Mouse (Mus musculus): ENCODE data around the gene Grhl1.

Gene Grhl1

DNA sequence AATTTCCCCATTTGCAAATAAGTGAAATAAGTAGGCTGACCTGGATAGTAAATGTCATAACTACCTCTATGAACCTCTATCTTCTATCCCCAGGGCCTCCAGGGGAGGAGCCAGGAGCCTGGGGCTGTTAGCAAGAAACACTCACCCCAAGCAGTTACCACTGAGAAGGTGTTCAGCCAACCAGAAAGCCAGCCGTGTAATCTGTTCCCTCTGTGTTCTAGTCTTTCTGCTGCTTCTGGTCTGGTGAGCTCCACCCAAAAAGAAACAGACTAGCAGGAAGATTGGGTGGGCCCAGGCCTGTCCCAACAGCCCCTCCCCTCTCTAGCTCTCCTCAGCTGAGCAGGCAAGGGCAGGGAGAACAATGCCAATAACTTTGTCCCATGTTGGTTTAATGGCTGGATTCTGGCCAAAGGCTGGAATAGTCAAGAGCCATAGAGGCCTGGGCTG, 72.1 kb downstream of the Grhl1 start:
- no peak for ATAC-seq (ENCODE audit: low TSS enrichment)

DNA sequence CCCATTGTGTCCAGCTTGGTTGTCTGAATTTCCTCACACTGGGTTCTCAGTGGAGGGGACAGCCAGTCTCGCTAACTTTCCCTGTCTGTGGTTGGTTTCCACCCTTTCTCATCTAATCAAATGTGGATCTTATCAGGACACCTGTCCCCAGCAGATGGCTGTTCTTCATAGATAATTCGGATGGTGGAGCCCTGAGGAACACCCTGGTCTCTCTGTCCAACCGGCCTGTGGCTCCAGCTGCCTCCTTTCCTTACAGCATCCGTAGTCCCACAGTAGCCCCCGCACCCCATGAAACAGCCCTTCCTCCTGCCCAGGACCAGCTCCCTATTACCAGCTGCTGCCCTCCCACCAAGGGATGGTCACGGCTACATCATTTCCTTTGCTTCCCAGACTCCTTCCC, 73.8 kb downstream of the Grhl1 start:
- ATAC-seq (ENCODE audit: low TSS enrichment): no peak

DNA sequence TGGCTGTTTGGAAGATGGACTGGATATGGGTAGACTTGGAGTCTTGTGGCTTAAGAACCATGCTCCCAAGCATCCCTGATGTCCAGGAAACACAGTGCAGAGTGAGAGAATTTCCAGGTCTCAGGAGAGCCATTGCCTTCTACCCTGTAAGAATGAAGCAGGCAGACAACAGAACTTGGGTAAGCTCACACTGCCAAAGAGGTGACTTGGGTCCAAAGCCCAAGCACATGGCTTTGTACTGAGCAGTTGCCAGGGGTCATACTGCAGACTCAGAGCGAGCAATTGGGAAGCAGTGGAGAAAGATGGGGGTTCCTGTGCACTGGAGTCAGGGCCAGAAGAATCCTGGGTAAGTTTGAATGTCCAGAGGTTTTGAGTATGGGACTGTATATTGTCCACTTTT, 76.0 kb downstream of the Grhl1 start:
- ATAC-seq (ENCODE audit: low TSS enrichment): no peak

DNA sequence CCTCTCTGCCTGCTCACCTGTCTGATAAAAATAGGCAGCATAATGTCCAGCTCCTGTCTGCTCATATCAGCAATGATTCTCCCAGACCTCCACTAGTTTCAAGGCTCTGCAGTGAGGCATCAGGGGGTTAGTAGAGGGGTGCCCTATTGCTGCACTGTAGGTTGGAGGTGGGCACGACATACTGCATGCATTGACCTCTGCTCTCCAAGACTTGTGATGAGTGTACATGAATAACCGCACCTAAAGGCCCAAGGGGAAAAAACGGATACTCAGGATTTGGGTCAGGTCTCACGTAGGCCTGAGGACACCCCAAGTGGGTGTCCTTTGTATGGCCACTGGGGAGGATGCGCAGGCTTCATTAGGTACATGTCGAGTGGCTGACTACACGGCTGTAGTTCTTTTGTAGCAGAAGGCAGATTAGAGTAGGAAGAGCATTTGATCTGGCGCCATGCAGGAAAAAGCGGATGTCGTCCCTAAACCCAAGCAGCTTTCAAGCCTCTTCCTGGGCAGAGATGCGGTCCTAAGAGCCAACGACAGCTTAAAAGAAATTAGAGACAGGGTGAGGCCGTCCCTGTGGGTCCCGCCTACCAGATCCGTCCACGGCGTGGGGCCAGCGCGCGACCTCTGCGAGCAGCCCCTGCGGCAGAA, 78.5 kb downstream of the Grhl1 start:
- no peak; the same call in 1 of the 2 replicates for ATAC-seq (ENCODE audit: low TSS enrichment)

DNA sequence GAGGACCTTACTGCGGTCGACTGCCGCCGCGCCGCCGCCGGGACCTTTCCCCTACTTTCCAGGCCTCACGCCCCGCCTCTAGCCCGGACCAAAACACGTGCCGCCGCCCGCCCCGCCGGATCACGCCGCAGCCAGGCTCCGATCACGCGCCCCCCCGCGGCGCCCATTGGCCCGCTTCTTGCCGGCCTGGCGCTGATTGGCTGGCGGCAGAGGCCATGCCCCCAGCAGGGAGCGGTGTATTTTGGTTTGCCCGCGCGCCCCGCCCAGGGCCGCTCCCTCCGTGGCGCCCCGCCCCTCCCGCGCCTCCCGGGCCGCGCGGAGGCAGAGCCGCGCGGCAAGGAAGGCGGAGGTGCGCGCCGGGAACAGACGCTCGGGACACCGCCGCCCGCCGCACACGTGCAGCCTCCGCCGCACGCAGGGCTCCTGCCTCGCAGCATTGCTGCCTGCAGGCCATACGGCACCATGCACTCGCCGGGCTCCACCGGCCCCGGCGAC, 79.0 kb downstream of the Grhl1 start, which contains the start of gene Klf11:
Klf11 (plus strand) TSS at position 212 of the 495 bp plus-strand sequence.
- ATAC-seq (ENCODE audit: low TSS enrichment): peak; percentile 80

DNA sequence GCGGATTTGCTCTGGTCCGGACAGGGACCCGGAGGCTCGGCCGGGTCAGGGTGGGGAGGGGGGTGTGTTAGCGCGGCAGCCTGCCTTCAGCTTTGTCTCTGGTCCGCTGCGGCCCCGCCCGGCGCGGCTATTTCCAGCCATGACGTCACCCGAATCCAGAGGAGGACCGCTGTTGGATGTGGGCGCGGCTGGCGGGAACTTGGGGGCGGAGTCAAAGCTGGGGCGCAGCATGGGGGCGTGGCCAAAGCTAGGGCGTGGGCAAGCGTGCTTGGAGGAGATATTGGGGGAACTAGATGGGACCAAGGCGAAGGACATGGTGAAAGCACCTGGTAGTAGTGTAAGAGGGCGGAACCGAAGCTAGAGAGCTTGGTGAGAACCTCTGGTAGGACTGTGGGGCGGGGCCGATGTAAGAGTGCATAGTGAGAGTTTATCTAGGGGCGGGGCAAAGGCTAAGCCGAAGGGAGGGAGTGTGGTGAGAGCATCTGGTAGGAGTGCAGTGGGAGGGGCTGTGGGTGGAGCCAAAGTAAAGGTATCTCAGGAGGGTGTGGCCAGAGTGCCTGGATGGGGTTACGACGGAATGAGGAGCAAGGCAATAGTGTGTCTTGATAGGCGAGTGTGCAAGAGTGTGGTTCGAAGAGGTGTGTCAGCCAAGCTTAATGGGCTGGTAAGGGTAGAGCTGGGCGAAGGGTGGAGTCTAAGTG, 79.7 kb downstream of the Grhl1 start:
- peak; percentile 57 for ATAC-seq (ENCODE audit: low TSS enrichment)

DNA sequence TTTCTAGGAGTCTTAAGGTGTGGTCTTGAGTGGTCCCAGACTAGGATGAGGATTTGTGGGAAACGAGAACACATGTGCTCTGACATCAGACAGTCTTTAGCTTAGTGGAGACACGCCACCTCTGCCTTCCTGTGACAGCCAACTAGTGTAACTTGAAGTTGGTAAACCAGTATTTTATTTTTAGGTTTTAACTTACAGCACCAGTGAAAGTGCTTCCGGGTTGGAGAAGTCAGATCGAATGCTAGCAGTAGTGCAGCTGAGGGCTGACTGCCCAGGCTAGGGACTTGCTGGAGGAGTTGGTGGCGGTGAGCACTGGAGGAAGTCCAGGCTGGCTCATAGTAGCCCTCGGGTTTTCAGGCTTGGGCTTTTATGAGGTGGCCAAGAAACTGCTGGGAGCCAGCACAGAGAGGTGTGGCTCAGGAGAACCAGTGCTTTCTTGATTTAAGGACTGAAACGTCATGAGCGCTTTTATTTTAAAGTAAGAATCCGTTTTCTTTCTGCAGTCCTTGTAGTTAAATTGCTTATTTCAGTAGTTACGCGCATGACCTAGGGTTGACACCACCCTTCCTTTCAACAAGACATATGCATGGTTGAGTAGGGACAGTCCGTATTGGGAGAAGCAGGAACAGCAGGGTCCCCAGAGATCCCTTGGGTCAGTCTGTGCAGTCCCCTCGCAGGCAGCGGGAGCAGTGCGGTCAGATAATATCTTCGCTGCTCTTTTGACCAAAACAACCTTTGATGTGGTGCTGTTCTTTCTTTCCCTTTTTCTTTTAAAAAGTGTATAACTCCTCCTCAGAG, 82.2 kb downstream of the Grhl1 start:
- no peak for ATAC-seq (ENCODE audit: low TSS enrichment)

DNA sequence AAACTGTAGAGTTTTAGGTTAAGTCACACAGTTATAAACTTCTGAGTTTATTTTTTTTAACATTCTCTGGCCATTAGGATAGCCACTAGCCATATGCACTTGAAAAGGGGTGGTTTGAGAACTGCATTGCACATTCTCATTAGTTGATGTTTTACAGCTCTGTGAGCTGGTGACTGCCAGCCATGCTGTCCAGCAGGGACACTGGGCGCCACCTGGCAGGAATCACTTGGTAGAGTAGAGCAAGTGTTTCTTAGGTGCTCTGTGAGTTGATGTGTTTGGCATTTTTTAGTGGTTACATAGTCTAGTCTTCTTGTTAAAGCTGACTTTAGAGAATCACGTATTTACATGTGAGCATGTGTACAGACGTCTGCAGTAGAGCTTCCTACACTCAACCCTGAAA, 84.4 kb downstream of the Grhl1 start:
- no peak for ATAC-seq (ENCODE audit: low TSS enrichment)

DNA sequence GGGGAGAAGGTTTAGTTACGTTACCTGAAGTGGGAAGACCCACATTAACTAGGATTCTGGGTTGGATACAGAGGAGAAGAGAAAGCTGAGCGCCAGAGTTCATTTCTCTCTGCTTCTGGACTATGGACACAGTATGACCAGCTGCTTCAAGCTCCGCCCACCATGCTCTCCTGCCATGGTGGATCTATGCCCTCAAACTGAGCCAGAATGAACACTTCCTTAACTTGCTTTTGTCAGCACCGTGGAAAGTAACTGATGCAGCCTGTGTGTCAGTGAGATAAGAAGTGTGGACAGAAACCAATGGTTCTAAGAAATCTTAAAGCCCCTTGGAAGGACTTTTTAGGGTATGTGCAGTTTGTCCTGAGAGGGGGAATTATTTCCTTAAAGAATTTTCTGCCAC, 86.9 kb downstream of the Grhl1 start:
- no peak for ATAC-seq (ENCODE audit: low TSS enrichment)

DNA sequence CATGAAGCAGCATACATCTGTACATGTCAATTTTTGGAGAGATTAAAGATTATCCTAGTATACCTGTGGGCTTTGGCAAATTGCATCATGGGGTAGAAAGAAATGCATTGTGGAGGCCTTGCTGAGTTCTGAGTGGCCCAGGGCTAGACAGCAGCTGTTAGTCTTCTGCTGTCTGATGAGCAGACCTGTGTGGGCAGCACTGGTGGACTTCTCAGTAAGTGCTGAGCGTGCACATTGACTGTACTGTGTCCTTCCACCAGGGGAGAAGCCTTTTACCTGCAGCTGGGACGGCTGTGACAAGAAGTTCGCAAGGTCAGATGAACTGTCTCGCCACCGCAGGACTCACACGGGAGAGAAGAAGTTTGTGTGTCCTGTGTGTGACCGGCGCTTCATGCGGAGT, 87.8 kb downstream of the Grhl1 start:
- no peak for ATAC-seq (ENCODE audit: low TSS enrichment)

DNA sequence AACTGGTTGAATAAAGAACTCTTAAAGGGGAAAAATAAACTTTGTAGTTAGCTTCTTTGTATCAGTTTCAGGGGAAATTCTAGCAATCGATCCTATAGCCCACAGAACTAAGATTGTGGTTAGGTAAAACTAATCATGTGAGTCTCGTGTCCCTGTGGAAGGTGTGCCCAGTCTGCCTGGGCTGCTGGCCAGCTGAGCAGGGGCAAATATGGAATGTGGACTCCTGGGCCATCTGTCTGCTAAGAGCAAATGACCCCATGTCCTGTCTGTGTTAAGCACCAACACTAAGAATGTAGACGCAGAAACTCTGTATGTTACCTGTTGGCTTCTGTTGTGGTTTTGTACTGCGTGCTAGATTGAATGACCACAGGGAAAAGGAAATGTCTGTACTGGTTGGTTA, 89.0 kb downstream of the Grhl1 start:
- ATAC-seq (ENCODE audit: low TSS enrichment): no peak

DNA sequence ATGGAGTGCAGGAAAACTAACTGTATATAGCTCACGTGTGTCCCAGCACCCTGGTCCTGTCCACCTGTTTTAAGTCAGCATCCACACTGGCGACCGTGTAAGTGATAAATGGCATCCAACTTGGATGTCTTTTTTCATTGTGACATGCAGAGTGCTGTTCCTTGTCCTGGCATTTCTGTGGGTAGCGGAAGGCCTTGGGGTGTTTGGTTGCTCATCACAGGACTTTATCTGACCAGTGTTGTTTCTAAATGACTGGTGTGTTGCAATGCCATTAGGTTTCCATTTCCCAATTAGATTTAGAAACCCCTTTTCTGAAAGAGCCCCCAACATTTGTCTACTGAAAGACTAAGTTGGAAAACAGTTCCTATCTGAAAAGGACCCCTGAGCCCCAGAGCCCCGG, 90.0 kb downstream of the Grhl1 start:
- no peak for ATAC-seq (ENCODE audit: low TSS enrichment)
